Mouse (Mus musculus) mouse embryonic stem cell (cell line): ENCODE results near the gene Dnajc25.

Source experiments
- in situ Hi-C, 2 experiments: fragments of 300-500 bp; cut with MboI; formaldehyde crosslinking; loops; 1 replicate in 1 of 2; 3 replicates in 1 of 2; pipeline ENCODE4 v1.14.3; 2019 to 2020; ENCODE audit warnings: low sequenced_read_pairs in 2 of 2, low pct_unique_long_range_greater_than_20kb in 1 of 2, mixed read lengths in 1 of 2; ENCODE audit not compliant: unreplicated experiment in 1 of 2

The Dnajc25 gene

GRCm38 (mm10) chr4:59043891-59044290, 49.0 kb downstream of the Dnajc25 start:
- in situ Hi-C loops, result no loop called here

DNA sequence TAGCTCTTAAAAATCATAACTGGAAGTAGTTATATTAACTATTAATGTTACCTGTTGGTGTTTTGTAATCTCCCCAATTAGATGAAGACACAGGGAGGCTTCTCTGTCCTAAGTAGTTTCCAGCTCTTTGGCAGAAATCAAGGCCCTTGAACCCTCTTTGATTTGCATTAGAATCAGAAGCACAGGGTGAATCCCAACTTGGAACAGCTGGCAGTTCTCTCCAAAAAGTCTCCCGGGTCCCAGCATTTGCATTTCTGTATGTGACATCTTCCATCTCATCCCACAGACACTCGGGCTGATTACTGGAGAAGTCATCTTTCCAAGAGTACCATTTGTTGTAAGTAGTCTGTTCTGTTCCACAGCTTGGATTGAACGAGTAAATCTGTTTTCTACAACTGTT, 52.4 kb downstream of the Dnajc25 start:
- in situ Hi-C loops, result no loop called here

DNA sequence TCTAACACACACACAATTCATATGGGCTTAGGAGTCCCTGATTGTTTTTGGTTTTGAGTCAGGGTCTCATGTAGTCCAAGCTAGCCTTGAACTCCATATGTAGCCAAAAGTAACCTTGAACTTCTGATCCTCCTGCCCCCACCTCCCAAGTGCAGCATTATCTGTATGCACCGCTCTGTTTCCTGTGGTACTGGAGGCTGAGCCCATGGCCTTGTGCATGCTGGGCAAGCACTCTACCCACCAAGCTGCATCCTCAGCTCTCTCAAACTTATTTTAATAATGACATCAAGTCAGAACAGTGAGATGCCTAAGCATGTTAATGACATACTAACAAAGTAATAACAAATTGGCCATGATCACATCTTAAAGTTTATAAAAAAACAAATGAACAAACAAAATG, 56.2 kb downstream of the Dnajc25 start:
- in situ Hi-C loops, result no loop called here

DNA sequence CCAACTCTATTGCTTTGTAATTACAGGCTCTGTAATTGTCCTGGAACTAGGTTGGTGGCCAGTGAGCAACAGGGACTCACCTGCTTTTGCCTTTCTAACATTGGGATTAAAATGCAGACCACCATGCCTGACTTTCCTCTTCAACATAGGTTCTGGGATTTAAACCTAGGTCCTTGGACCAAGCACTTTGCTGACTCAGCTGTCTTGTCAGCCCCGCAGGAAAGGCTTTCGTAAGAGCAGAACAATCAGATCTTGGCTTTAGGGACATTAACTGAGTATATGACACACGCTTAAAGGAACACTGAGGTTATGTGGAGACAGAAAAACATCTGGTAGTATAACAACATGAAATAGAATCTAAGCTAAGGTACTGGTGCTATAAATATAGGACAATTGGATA, 63.1 kb downstream of the Dnajc25 start:
- in situ Hi-C loops, result no loop called here

GRCm38 (mm10) chr4:59062526-59062925, 67.7 kb downstream of the Dnajc25 start:
- in situ Hi-C loops, result no loop called here

GRCm38 (mm10) chr4:59069276-59069675, 74.4 kb downstream of the Dnajc25 start:
- in situ Hi-C loops, result no loop called here
